Mouse (Mus musculus) cerebellum, adult 9-11 months (tissue): ENCODE measurements around the gene Clec2e.

Experiments
- DNase-seq: peaks from one replicate; pipeline ENCODE4 v3.0.0; 2022

Clec2e gene

DNA sequence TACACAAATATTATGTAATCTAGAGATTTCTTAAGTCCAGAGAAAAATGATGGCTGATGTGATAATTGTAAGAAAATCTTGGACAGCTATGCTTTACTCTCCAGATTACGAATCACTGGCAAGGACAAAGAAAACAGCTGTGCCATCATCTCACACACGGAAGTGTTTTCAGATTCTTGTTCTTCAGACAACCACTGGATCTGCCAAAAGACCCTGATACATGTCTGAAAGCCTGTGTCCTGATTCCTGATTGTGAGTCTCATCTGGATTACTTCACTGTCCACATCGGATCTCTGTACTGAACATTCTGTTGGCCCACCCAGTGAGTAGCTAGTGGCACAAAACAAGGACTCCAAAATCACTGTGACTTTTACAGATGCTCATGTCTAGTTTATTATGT is 44.5 kb downstream of the Clec2e start:
- DNase-seq, result no peak

GRCm38 (mm10) chr6:129051731-129052130 is 49.0 kb downstream of the Clec2e start:
- DNase-seq, result no peak

DNA sequence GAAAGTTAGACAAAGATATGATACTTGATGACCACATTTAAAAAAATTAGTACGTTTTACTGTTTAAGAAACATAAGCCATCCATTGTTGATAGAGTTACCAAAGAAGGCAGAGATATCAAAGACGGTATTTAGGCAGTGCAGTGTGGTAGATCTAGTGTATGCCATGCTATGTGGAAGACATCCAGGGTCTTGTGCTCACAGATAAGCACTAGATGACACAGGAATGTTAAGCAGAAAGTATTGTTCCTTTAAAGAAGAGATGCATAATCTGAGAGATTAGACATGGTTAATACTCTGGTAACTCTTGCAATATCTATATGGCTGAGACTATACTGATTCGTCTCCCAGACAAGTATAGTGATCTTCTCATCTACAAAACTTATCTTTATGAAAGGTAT is 49.6 kb downstream of the Clec2e start:
- DNase-seq, result no peak

DNA sequence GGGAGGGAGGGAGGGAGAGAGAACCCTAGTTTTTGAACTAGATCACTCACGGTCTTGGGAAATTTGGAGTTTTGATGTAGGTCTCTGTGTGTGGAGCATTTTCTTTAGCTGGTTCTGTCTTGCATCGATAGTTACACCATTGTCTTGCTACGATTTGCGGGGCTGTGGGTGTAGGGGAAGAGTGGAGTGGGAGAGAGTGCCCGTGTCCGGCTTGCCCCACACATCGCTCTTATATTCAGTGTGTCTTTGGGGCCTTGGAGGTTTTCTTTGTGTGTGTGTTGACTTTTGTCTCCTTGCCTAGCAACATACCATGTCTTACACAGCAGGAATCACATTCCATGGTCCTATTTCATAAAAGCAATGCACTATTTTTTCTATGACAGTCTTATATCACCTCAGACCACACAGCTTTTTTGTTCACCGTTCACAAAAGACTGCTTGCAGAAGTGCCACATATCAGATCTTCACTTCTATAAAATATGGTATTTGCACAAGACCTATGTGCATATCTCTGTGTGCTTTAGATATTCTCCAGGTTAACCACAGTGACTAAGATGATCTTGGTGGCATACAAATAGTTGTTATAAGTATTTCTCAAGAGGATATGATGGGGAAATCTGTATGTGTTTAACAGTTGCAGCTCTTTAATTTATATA is 51.0 kb downstream of the Clec2e start:
- no peak for DNase-seq

DNA sequence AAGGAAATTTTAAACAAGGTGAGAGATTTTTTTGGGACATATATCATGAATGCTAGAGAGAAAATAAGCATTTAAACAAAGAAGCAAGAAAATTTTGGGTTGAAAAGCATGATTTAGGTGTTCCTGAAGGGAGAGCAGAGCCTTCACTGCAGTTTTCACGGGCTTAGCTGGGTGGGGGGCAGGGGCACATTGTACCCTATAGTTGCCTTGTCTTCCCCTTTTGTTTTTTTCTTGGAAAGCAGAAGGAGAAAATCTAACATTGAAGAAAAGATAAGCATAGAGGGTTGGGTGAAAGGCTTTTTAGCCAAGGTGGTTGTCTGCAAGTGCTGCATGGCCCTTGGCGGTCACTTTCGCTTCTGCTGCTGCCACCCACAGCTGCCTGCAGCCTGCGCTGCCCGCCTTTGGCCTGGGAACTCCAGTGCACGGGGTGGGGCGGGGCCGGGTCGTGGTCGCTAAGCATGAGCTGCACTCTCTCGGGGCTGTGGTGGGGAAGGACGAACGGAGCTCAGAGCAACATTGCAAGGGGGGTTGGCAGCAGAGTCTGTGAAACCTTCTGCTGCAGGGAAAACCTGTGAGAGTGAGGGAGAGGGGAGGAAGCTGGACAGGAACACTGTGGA is 51.7 kb downstream of the Clec2e start:
- DNase-seq, result no peak

GRCm38 (mm10) chr6:129048381-129048780 is 52.3 kb downstream of the Clec2e start:
- no peak for DNase-seq

DNA sequence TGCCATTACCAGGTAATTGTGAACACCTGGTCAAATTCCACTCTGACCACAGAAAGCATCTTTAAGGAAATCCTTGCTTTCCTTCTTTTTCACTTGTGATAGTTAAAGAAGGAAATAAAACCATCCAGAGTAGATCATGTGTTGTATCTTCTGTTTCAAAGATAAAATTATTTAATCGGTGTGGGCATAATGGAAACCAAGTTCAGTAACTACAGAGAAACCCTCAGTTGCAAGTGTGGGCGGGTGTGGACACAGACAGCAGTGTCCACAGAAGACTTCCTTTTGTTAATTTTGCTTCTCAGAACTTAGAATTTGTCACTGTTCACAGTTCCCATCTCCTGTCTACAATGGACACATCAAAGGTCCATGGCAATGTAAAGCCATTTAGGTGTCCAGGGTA is 55.1 kb downstream of the Clec2e start, which contains the start of gene Klrb1f:
Gene Klrb1f, plus strand, starts transcription at position 301 of the 400 bp plus-strand sequence.
- no peak for DNase-seq

DNA sequence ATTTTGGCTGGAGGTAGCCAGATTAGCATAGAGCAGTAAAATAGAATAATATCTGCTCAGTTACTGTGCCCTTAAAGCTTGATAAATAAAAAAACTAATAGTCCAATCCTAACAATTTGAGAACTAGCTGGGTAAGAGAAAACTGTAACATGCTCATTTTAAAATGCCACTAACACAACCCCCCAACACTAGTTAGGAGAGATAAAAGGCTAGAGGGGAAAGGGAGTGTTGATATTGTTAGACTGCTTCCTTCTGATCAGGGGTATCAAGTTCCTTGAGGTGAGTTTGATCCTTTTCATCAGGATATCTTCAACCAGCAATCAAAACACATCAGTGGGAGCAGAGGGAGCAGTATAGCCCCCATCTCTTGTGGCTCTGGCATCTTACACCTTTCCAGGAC is 58.2 kb downstream of the Clec2e start:
- DNase-seq, result no peak
